Mouse (Mus musculus) heart, embryonic 16.5 days (tissue): ENCODE measurements at regions not wholly inside any gene's neighbourhood (a gene's known extent, or its start where the extent isn't known, plus 50 kb on each side); places are given as distances from the start of the nearest gene placed in this dataset.

Experiments used
- ATAC-seq: fragments of 200-750 bp; cut with Nextera tagmentation; replicated peaks from 2 replicates; pipeline ENCODE4 v1.8.0; 2017; ENCODE audit warnings: moderate number of reproducible peaks; ENCODE audit not compliant: insufficient read depth, low FRiP score; ENCODE audit errors: extremely low read depth
- H3K27ac ChIP-seq: fragments of 300-500 bp; sonication (generic); 2 replicates; pipeline ENCODE4 v1.5.1; 2014; ENCODE audit warnings: mild to moderate bottlenecking, low read length, control low read depth, moderate library complexity
- H3K27me3 ChIP-seq: fragments of 300-500 bp; sonication (generic); 2 replicates; pipeline ENCODE4 v1.6.1; 2014; ENCODE audit warnings: low read length, mixed read lengths; ENCODE audit not compliant: control insufficient read depth, insufficient read depth
- H3K36me3 ChIP-seq: fragments of 300-500 bp; sonication (generic); 2 replicates; pipeline ENCODE4 v1.6.1; 2014; ENCODE audit not compliant: control insufficient read depth, insufficient read depth
- H3K4me1 ChIP-seq: fragments of 300-500 bp; sonication (generic); 2 replicates; pipeline ENCODE4 v1.6.1; 2014; ENCODE audit warnings: low read length, mixed read lengths; ENCODE audit not compliant: control insufficient read depth, insufficient read depth
- H3K4me2 ChIP-seq: fragments of 300-500 bp; sonication (generic); 2 replicates; pipeline ENCODE4 v1.6.1; 2014; ENCODE audit warnings: low read depth, mild to moderate bottlenecking, control low read depth, low read length
- H3K4me3 ChIP-seq: fragments of 300-500 bp; sonication (generic); 2 replicates; pipeline ENCODE4 v1.5.1; 2014; ENCODE audit warnings: mild to moderate bottlenecking, control low read depth, low read length
- H3K9ac ChIP-seq: fragments of 300-500 bp; sonication (generic); 2 replicates; pipeline ENCODE4 v1.6.1; 2014; ENCODE audit warnings: low read length, control low read depth
- H3K9me3 ChIP-seq: fragments of 300-500 bp; sonication (generic); replicated peaks from 2 replicates; pipeline ENCODE4 v1.6.1; 2016; ENCODE audit warnings: low read length; ENCODE audit not compliant: control insufficient read depth
- WGBS: fragments of 180-500 bp; shearing (Covaris S2); extraction: QIAGEN DNeasy Blood & Tissue Kit; methylation state at CpG from one replicate; pipeline ENCODE4 v1.1.7; 2014; 5-methylcytosine and 5-hydroxymethylcytosine counted together

- no peaks in the 10 kb centered on the region for H3K4me1 ChIP-seq
- no peak overlapping the region for H3K4me3 ChIP-seq
- no peak for ATAC-seq
- H3K27ac ChIP-seq: no peak overlapping the region
- H3K27me3 ChIP-seq: no peaks in the 10 kb centered on the region
- H3K36me3 ChIP-seq: no peaks in the 10 kb centered on the region
- H3K9me3 ChIP-seq: no peaks in the 10 kb centered on the region
- WGBS: 73% methylated on average over 1 of the region's 1 CpGs
- H3K9ac ChIP-seq: no peak overlapping the region
- H3K4me2 ChIP-seq: no peak overlapping the region
Observed at GRCm38 (mm10) chr13:5978615-5979014, 117.3 kb downstream of the Klf6 start.

- 88% methylated on average over 2 of the region's 2 CpGs for WGBS
- H3K27ac ChIP-seq: no peak overlapping the region
- no peak overlapping the region for H3K4me2 ChIP-seq
- H3K9ac ChIP-seq: no peak overlapping the region
- H3K4me1 ChIP-seq: no peaks in the 10 kb centered on the region
- H3K36me3 ChIP-seq: no peaks in the 10 kb centered on the region
- ATAC-seq: no peak
- H3K27me3 ChIP-seq: no peaks in the 10 kb centered on the region
- H3K9me3 ChIP-seq: no peaks in the 10 kb centered on the region
- no peak overlapping the region for H3K4me3 ChIP-seq
Observed at GRCm38 (mm10) chr13:5987491-5987890, 126.2 kb downstream of the Klf6 start.

- 78% methylated on average over 7 of the region's 7 CpGs for WGBS
- H3K27ac ChIP-seq: no peak overlapping the region
- ATAC-seq: no peak
- no peak overlapping the region for H3K9ac ChIP-seq
- H3K4me1 ChIP-seq: no peaks in the 10 kb centered on the region
- H3K9me3 ChIP-seq: no peaks in the 10 kb centered on the region
- H3K36me3 ChIP-seq: no peaks in the 10 kb centered on the region
- H3K27me3 ChIP-seq: no peaks in the 10 kb centered on the region
- H3K4me3 ChIP-seq: no peak overlapping the region
- no peak overlapping the region for H3K4me2 ChIP-seq
Observed at GRCm38 (mm10) chr13:5988407-5988806, 127.1 kb downstream of the Klf6 start.

GRCm38 (mm10) chr13:6000559-6001217, 139.4 kb downstream of the Klf6 start:
- Histone ChIP-seq H3K36me3 (no peaks in the 10 kb centered on the region), H3K9me3 (no peaks in the 10 kb centered on the region), H3K9ac (no peak overlapping the region), H3K4me2 (no peak overlapping the region), H3K4me3 (no peak overlapping the region), H3K4me1 (no peaks in the 10 kb centered on the region), H3K27me3 (no peaks in the 10 kb centered on the region), H3K27ac (no peak overlapping the region)
- ATAC-seq: no peak
- 73% methylated on average over 8 of the region's 8 CpGs for WGBS

- Histone ChIP-seq H3K27ac (no peak overlapping the region), H3K4me3 (no peak overlapping the region), H3K4me1 (no peaks in the 10 kb centered on the region), H3K9ac (no peak overlapping the region), H3K36me3 (no peaks in the 10 kb centered on the region), H3K9me3 (no peaks in the 10 kb centered on the region), H3K27me3 (no peaks in the 10 kb centered on the region), H3K4me2 (no peak overlapping the region)
- 76% methylated on average over 3 of the region's 3 CpGs for WGBS
- no peak for ATAC-seq
Observed at GRCm38 (mm10) chr13:6001218-6001564, 139.9 kb downstream of the Klf6 start.

- H3K9me3 ChIP-seq: no peaks in the 10 kb centered on the region
- 92% methylated on average over 6 of the region's 6 CpGs for WGBS
- H3K4me3 ChIP-seq: no peak overlapping the region
Observed at GRCm38 (mm10) chr13:6005901-6006300, 144.6 kb downstream of the Klf6 start.

GRCm38 (mm10) chr13:6009671-6010070, 148.4 kb downstream of the Klf6 start:
- ATAC-seq: no peak
- Histone ChIP-seq H3K4me1 (0 out of 2 replicates have a peak, but pooled peaks cover 2% of the 10 kb centered on the region), H3K9me3 (no peaks in the 10 kb centered on the region), H3K27me3 (no peaks in the 10 kb centered on the region), H3K27ac (no peak overlapping the region), H3K4me3 (no peak overlapping the region), H3K9ac (no peak overlapping the region), H3K4me2 (no peak overlapping the region), H3K36me3 (no peaks in the 10 kb centered on the region)
- WGBS: 51% methylated on average over 1 of the region's 1 CpGs

More at GRCm38 (mm10) chr13:6005901-6006300, 144.6 kb downstream of the Klf6 start:
- Histone ChIP-seq H3K9ac (no peak overlapping the region), H3K36me3 (no peaks in the 10 kb centered on the region), H3K27me3 (no peaks in the 10 kb centered on the region), H3K27ac (no peak overlapping the region), H3K4me2 (no peak overlapping the region), H3K4me1 (0 out of 2 replicates have a peak, but pooled peaks cover 2% of the 10 kb centered on the region)
- ATAC-seq: no peak

GRCm38 (mm10) chr13:6027207-6027606, 165.9 kb downstream of the Klf6 start:
- Histone ChIP-seq H3K4me1 (peaks cover 26% of the 10 kb centered on the region), H3K4me2 (no peak overlapping the region), H3K36me3 (no peaks in the 10 kb centered on the region), H3K27ac (no peak overlapping the region), H3K9me3 (no peaks in the 10 kb centered on the region), H3K27me3 (no peaks in the 10 kb centered on the region), H3K9ac (no peak overlapping the region), H3K4me3 (no peak overlapping the region)
- no peak for ATAC-seq
- 80% methylated on average over 4 of the region's 4 CpGs for WGBS

- no peak for ATAC-seq
- Histone ChIP-seq H3K9ac (no peak overlapping the region), H3K27me3 (no peaks in the 10 kb centered on the region), H3K4me2 (no peak overlapping the region), H3K36me3 (no peaks in the 10 kb centered on the region), H3K27ac (no peak overlapping the region), H3K4me3 (no peak overlapping the region), H3K4me1 (peaks cover 26% of the 10 kb centered on the region), H3K9me3 (no peaks in the 10 kb centered on the region)
- 53% methylated on average over 4 of the region's 4 CpGs for WGBS
Observed at GRCm38 (mm10) chr13:6028878-6029277, 167.6 kb downstream of the Klf6 start.
